Mouse (Mus musculus): ENCODE measurements around the gene Efcab14.
A peak's percentile ranks its signal among the peaks of the same experiment; 100 is the strongest.

Gene Efcab14

GRCm38 (mm10) chr4:115737551-115738041 is at the start of gene Efcab14:
Efcab14 (plus strand) TSS chr4:115737744.
- peak; percentile 96 for DNase-seq

GRCm38 (mm10) chr4:115701468-115701867 is 36.1 kb upstream of the Efcab14 start:
- DNase-seq, result no peak

- no peak for DNase-seq
Measured at GRCm38 (mm10) chr4:115703927-115704505, 33.5 kb upstream of the Efcab14 start.

- no peak for DNase-seq
Measured at GRCm38 (mm10) chr4:115708974-115709593, 28.5 kb upstream of the Efcab14 start.

GRCm38 (mm10) chr4:115709792-115710418 is 27.6 kb upstream of the Efcab14 start:
- DNase-seq, result peak; percentile 27 to 69

GRCm38 (mm10) chr4:115728721-115729120 is 8.8 kb upstream of the Efcab14 start:
- peak in 1 of 2 experiments; percentile 25 for DNase-seq

- peak; percentile 53 to 76 for DNase-seq
Measured at GRCm38 (mm10) chr4:115731588-115732222, 5.8 kb upstream of the Efcab14 start.

- DNase-seq, result no peak
Measured at GRCm38 (mm10) chr4:115732223-115732818, 5.2 kb upstream of the Efcab14 start.

GRCm38 (mm10) chr4:115733746-115734145 is 3.8 kb upstream of the Efcab14 start:
- DNase-seq, result no peak

GRCm38 (mm10) chr4:115734867-115735266 is 2.7 kb upstream of the Efcab14 start:
- DNase-seq, result no peak

- DNase-seq, result no peak
Measured at GRCm38 (mm10) chr4:115738481-115738985, 989 bp downstream of the Efcab14 start.

- DNase-seq, result no peak
Measured at GRCm38 (mm10) chr4:115742658-115743057, 5.1 kb downstream of the Efcab14 start.

- DNase-seq, result no peak
Measured at GRCm38 (mm10) chr4:115743096-115743495, 5.6 kb downstream of the Efcab14 start.

GRCm38 (mm10) chr4:115748181-115748580 is 10.6 kb downstream of the Efcab14 start:
- no peak for DNase-seq

GRCm38 (mm10) chr4:115749336-115749735 is 11.8 kb downstream of the Efcab14 start:
- DNase-seq, result no peak

- no peak for DNase-seq
Measured at GRCm38 (mm10) chr4:115754101-115754500, 16.6 kb downstream of the Efcab14 start.

GRCm38 (mm10) chr4:115754851-115755250 is 17.3 kb downstream of the Efcab14 start:
- no peak for DNase-seq

- DNase-seq, result no peak
Measured at GRCm38 (mm10) chr4:115761206-115761605, 23.7 kb downstream of the Efcab14 start.

- no peak for DNase-seq
Measured at GRCm38 (mm10) chr4:115764581-115764980, 27.0 kb downstream of the Efcab14 start.

- no peak for DNase-seq
Measured at GRCm38 (mm10) chr4:115767647-115768467, 30.3 kb downstream of the Efcab14 start.

- DNase-seq, result no peak
Measured at GRCm38 (mm10) chr4:115775056-115775455, 37.5 kb downstream of the Efcab14 start.

GRCm38 (mm10) chr4:115777627-115778026 is 40.1 kb downstream of the Efcab14 start:
- DNase-seq, result no peak

All from spleen, adult 18-20 months (tissue).